In genomic region chr12:102757689-102758402, GRCm38 (mm10) we compare ENCODE assay signal across 8 mouse cellular contexts. TPM values are rescaled to one million over a fixed set of nuclear protein-coding genes. Genes with fewer than 3 reads are reported as not detected.
A peak's percentile ranks its signal among the peaks of the same experiment; 100 is the strongest.
DNase-seq lines count a peak whose midpoint lies in the region; ATAC-seq and TF ChIP-seq lines count a peak whose summit lies in the region.

Gene Gm28051 (minus strand): TSS chr12:102757765.
Gene Gon7 (minus strand): TSS chr12:102757803.
Gene Ubr7 (plus strand): TSS chr12:102757967.

- H3K4me2 ChIP-seq in kidney, embryonic 14.5 days (replicated peaks; ENCODE audit: low read depth, low read length), result peak within 1 kb of the TSS; percentile 89
- peak within 1 kb of the TSS; percentile 60 for H3K4me2 ChIP-seq in limb, embryonic 15.5 days

- no peaks in the 10 kb centered on the region for H3K27me3 ChIP-seq in kidney, embryonic 14.5 days (ENCODE audit: control insufficient read depth, insufficient read depth, low read length)
- no peaks in the 10 kb centered on the region for H3K27me3 ChIP-seq in limb, embryonic 15.5 days

- peak; percentile 96 for ATAC-seq in kidney, embryonic 14.5 days (ENCODE audit: low FRiP score, low TSS enrichment)
- peak; percentile 97 for ATAC-seq in limb, embryonic 15.5 days (ENCODE audit: insufficient number of reproducible peaks, low FRiP score, low TSS enrichment, low read depth)

- H3K9me3 ChIP-seq in kidney, embryonic 14.5 days (ENCODE audit: control insufficient read depth, low read length), result no peaks in the 10 kb centered on the region
- no peaks in the 10 kb centered on the region for H3K9me3 ChIP-seq in limb, embryonic 15.5 days

- H3K27ac ChIP-seq in bone marrow macrophage, adult 2 months (ENCODE audit: insufficient read depth, low read depth, low read length), result peak within 1 kb of the TSS; percentile 73
- H3K27ac ChIP-seq in embryonic fibroblast, embryonic 13.5 days (ENCODE audit: insufficient read depth, low read length), result peak within 1 kb of the TSS; percentile 69
- H3K27ac ChIP-seq in kidney, embryonic 14.5 days (ENCODE audit: low read depth, low read length), result peak within 1 kb of the TSS; percentile 88
- H3K27ac ChIP-seq in limb, embryonic 15.5 days, result peak within 1 kb of the TSS; percentile 92

- no peak for TF ChIP-seq POLR2A in bone marrow macrophage, adult 2 months (IDR thresholded peaks at IDR 0.05; ENCODE audit: borderline replicate concordance, low read depth, low read length)
- TF ChIP-seq POLR2A in embryonic fibroblast, embryonic 13.5 days (IDR thresholded peaks at IDR 0.05; ENCODE audit: low read depth, low read length), result peak; percentile 66

- peak; percentile 98 for DNase-seq in A20 (ENCODE audit: low read depth, low spot score)
- peak; percentile 95 to 96 for DNase-seq in heart, adult 9 months (ENCODE audit: low spot score in 2 of 2)
- DNase-seq in monocyte, adult 2 months (ENCODE audit: low read depth in 1 of 2, low spot score in 2 of 2), result peak; percentile 92 to 93
- peak; percentile 95 to 97 for DNase-seq in spleen, postnatal 36 days (ENCODE audit: low spot score in 2 of 2)

- H3K4me3 ChIP-seq in bone marrow macrophage, adult 2 months (ENCODE audit: insufficient read depth, low read length), result peak within 1 kb of the TSS; percentile 93
- peak within 1 kb of the TSS; percentile 93 for H3K4me3 ChIP-seq in embryonic fibroblast, embryonic 13.5 days (ENCODE audit: insufficient read depth, low read length)
- peak within 1 kb of the TSS; percentile 57 for H3K4me3 ChIP-seq in kidney, embryonic 14.5 days (ENCODE audit: low read length)
- H3K4me3 ChIP-seq in limb, embryonic 15.5 days, result peak within 1 kb of the TSS; percentile 90

- WGBS in kidney, embryonic 14.5 days, result under 1% methylated on average over 73 of the region's 73 CpGs
- WGBS in limb, embryonic 15.5 days, result under 1% methylated on average over 72 of the region's 73 CpGs

- H3K4me1 ChIP-seq in bone marrow macrophage, adult 2 months (ENCODE audit: control insufficient read depth, insufficient read depth, low read length), result peaks cover 7% of the 10 kb centered on the region
- no peaks in the 10 kb centered on the region for H3K4me1 ChIP-seq in embryonic fibroblast, embryonic 13.5 days (ENCODE audit: control insufficient read depth, insufficient read depth, low read length)
- H3K4me1 ChIP-seq in kidney, embryonic 14.5 days (ENCODE audit: control insufficient read depth, insufficient read depth, low read length), result peaks cover 18% of the 10 kb centered on the region
- H3K4me1 ChIP-seq in limb, embryonic 15.5 days, result peaks cover 18% of the 10 kb centered on the region

- peaks cover 12% of the 10 kb centered on the region for H3K36me3 ChIP-seq in kidney, embryonic 14.5 days (ENCODE audit: control insufficient read depth, insufficient read depth, low read length)
- H3K36me3 ChIP-seq in limb, embryonic 15.5 days, result 0 out of 2 replicates have a peak, but pooled peaks cover 9% of the 10 kb centered on the region

- peak within 1 kb of the TSS; percentile 76 for H3K9ac ChIP-seq in kidney, embryonic 14.5 days (ENCODE audit: low read depth, low read length)
- peak within 1 kb of the TSS; percentile 86 for H3K9ac ChIP-seq in limb, embryonic 15.5 days

- TF ChIP-seq CTCF in bone marrow macrophage, adult 2 months (IDR thresholded peaks at IDR 0.05; ENCODE audit: low read depth, low read length), result no peak
- TF ChIP-seq CTCF in embryonic fibroblast, embryonic 13.5 days (IDR thresholded peaks at IDR 0.05; ENCODE audit: borderline replicate concordance, insufficient read depth, low read length), result no peak

RNA-seq across cellular contexts. Expression of gene Gm28051, which starts in this region (rescaled TPM):
- polyA plus RNA-seq in bone marrow macrophage, adult 2 months (2012; ENCODE audit: insufficient read depth, insufficient read length, missing spikeins), result not detected in 2 replicates
- not detected in 2 replicates for polyA plus RNA-seq in embryonic fibroblast, embryonic 13.5 days (2011; ENCODE audit: insufficient read length, low read depth, missing spikeins)
- not detected in 2 replicates for polyA plus RNA-seq in kidney, embryonic 14.5 days (2014; fragmentation: Nextera tagmentation; extraction: Ambion mirVana)
- polyA plus RNA-seq in limb, embryonic 15.5 days (2015; fragmentation: Nextera tagmentation; extraction: Ambion mirVana), result not detected in 2 replicates

RNA-seq across cellular contexts. Expression of gene Gon7, which starts in this region (rescaled TPM):
- polyA plus RNA-seq in bone marrow macrophage, adult 2 months (2012; ENCODE audit: insufficient read depth, insufficient read length, missing spikeins), result 9.9 and 14.3 TPM in 2 replicates
- polyA plus RNA-seq in embryonic fibroblast, embryonic 13.5 days (2011; ENCODE audit: insufficient read length, low read depth, missing spikeins), result 5.4 and 7.0 TPM in 2 replicates
- 34.7 and 38.1 TPM in 2 replicates for polyA plus RNA-seq in kidney, embryonic 14.5 days (2014; fragmentation: Nextera tagmentation; extraction: Ambion mirVana)
- 19.7 and 20.6 TPM in 2 replicates for polyA plus RNA-seq in limb, embryonic 15.5 days (2015; fragmentation: Nextera tagmentation; extraction: Ambion mirVana)

RNA-seq across cellular contexts. Expression of gene Ubr7, which starts in this region (rescaled TPM):
- 16.1 and 17.9 TPM in 2 replicates for polyA plus RNA-seq in bone marrow macrophage, adult 2 months (2012; ENCODE audit: insufficient read depth, insufficient read length, missing spikeins)
- polyA plus RNA-seq in embryonic fibroblast, embryonic 13.5 days (2011; ENCODE audit: insufficient read length, low read depth, missing spikeins), result 28.8 and 35.5 TPM in 2 replicates
- polyA plus RNA-seq in kidney, embryonic 14.5 days (2014; fragmentation: Nextera tagmentation; extraction: Ambion mirVana), result 33.7 and 53.7 TPM in 2 replicates
- 38.3 and 41.5 TPM in 2 replicates for polyA plus RNA-seq in limb, embryonic 15.5 days (2015; fragmentation: Nextera tagmentation; extraction: Ambion mirVana)

Comparison
In these comparisons a context has a peak if more than half of its experiments do, and no peak if none do; other contexts are left out.
1. Peak in every context shown above with its lines: DNase-seq, ATAC-seq, H3K4me3 ChIP-seq and H3K27ac ChIP-seq.